Mouse (Mus musculus) hindbrain, embryonic 16.5 days (tissue): ENCODE data around the gene U2af1. TPM values are rescaled to one million over a fixed set of nuclear protein-coding genes. Genes with fewer than 3 reads are reported as not detected.
"Not testable (repeated sequence)": the region's sequence is repeated elsewhere in the genome, so short reads cannot be mapped to it uniquely, and the experiment has no call there.

Source experiments
- ATAC-seq: fragments of 200-750 bp; cut with Nextera tagmentation; 2 replicates; pipeline ENCODE4 v1.8.0; 2017; ENCODE audit warnings: moderate TSS enrichment, moderate library complexity
- H3K27ac ChIP-seq: fragments of 300-500 bp; sonication (generic); 2 replicates; pipeline ENCODE4 v1.5.1; 2014; ENCODE audit warnings: low read depth, mild to moderate bottlenecking, control low read depth, low read length, moderate library complexity
- H3K27me3 ChIP-seq: fragments of 300-500 bp; sonication (generic); replicated peaks from 2 replicates; pipeline ENCODE4 v1.6.1; 2014; ENCODE audit warnings: low read length; ENCODE audit not compliant: control insufficient read depth, insufficient read depth
- H3K36me3 ChIP-seq: fragments of 300-500 bp; sonication (generic); 2 replicates; pipeline ENCODE4 v1.6.1; 2014; ENCODE audit warnings: mild to moderate bottlenecking, low read length, moderate library complexity, mixed read lengths; ENCODE audit not compliant: control insufficient read depth, insufficient read depth
- H3K4me1 ChIP-seq: fragments of 300-500 bp; sonication (generic); 2 replicates; pipeline ENCODE4 v1.6.1; 2014; ENCODE audit warnings: low read depth, low read length; ENCODE audit not compliant: control insufficient read depth, insufficient read depth
- H3K4me2 ChIP-seq: fragments of 300-500 bp; sonication (generic); 2 replicates; pipeline ENCODE4 v1.6.1; 2014; ENCODE audit warnings: mild to moderate bottlenecking, low read length, control low read depth, moderate library complexity
- H3K4me3 ChIP-seq: fragments of 300-500 bp; sonication (generic); 2 replicates; pipeline ENCODE4 v1.5.1; 2014; ENCODE audit warnings: mild to moderate bottlenecking, low read length, control low read depth, moderate library complexity
- H3K9ac ChIP-seq: fragments of 300-500 bp; sonication (generic); 2 replicates; pipeline ENCODE4 v1.6.1; 2014; ENCODE audit warnings: low read depth, mild to moderate bottlenecking, control low read depth, low read length, moderate library complexity
- H3K9me3 ChIP-seq: fragments of 300-500 bp; sonication (generic); 2 replicates; pipeline ENCODE4 v1.6.1; 2014; ENCODE audit warnings: mild to moderate bottlenecking, low read length, moderate library complexity; ENCODE audit not compliant: control insufficient read depth
- WGBS: fragments of 180-500 bp; shearing (Covaris S2); extraction: QIAGEN DNeasy Blood & Tissue Kit; methylation state at CpG from one replicate; pipeline ENCODE4 v1.1.7; 2014; 5-methylcytosine and 5-hydroxymethylcytosine counted together
- polyA plus RNA-seq: library from polyadenylated mRNA; unstranded; fragments of >200 nt; fragmentation: Nextera tagmentation; extraction: Ambion mirVana; gene quantifications from 2 replicates; pipeline ENCODE4 v1.2.1, GENCODE M21; 2015

The U2af1 gene
- polyA plus RNA-seq, 1 experiment from 2014 or later, result 158 TPM

DNA sequence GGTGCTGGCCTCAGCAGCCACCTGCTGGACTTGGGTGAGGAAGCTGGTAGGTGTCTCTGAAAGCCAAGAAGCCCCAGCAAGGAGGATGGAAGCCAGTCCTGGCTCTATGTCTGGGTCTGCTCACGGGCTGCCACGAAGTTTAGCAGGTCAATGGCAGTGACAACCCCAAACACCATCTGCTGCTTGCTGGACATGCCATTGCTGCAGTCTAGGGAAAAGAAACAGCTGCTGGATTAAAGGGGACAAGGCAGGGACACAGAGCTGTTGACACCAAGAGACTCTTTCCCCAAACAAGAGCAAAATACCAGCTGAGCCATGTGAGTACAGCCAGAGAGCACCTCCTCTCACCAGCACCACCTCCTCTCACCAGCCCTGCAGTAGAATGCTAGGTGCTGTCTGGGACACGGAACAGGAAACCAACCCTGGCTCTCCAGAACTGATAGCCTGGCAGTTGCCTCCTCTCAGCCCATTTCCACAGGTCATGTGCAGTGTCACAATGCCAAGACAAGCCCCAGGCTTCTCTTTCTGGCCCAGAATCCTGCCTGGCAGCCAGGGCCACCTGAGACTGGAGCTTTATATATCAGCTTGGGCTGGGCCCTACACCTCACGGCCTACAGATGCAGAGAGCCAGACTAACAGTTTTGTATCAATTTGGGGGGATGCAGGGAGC is 45.5 kb downstream of the U2af1 start:
- H3K4me1 ChIP-seq, result no peaks in the 10 kb centered on the region
- no peak overlapping the region for H3K27ac ChIP-seq
- no peak overlapping the region for H3K4me3 ChIP-seq
- H3K4me2 ChIP-seq, result no peak overlapping the region
- no peak overlapping the region for H3K9ac ChIP-seq
- no peaks in the 10 kb centered on the region for H3K9me3 ChIP-seq
- ATAC-seq, result no peak
- no peaks in the 10 kb centered on the region for H3K27me3 ChIP-seq
- WGBS, result 76% methylated on average over 4 of the region's 4 CpGs
- no peaks in the 10 kb centered on the region; the same call in 1 of the 2 replicates for H3K36me3 ChIP-seq

DNA sequence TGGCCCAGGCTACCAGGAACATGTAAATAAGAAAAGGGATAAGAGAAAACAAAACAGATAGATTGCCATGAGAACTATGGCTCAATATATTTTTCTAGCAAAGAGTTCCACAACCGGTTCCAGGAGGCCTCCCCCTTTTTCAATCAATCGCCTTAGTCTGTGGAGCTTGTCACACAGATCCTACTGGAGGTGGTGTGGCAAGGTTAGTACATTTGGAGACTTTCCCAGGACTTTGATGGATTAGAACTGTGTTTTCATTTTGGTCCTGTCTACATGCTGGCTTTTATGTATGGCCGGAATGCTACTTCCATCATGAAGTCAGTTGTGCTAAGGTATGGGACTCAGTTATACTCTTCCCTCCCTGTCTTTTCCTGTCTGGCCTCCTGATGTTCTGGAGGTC is 48.8 kb downstream of the U2af1 start:
- WGBS, result 96% methylated on average over 3 of the region's 3 CpGs
- H3K9ac ChIP-seq, result no peak overlapping the region
- H3K27me3 ChIP-seq, result no peaks in the 10 kb centered on the region
- H3K4me2 ChIP-seq, result no peak overlapping the region
- no peak overlapping the region for H3K4me3 ChIP-seq
- H3K4me1 ChIP-seq, result no peaks in the 10 kb centered on the region
- no peaks in the 10 kb centered on the region for H3K9me3 ChIP-seq
- peaks cover 5% of the 10 kb centered on the region; the same call in 1 of the 2 replicates for H3K36me3 ChIP-seq
- ATAC-seq, result no peak
- H3K27ac ChIP-seq, result no peak overlapping the region

DNA sequence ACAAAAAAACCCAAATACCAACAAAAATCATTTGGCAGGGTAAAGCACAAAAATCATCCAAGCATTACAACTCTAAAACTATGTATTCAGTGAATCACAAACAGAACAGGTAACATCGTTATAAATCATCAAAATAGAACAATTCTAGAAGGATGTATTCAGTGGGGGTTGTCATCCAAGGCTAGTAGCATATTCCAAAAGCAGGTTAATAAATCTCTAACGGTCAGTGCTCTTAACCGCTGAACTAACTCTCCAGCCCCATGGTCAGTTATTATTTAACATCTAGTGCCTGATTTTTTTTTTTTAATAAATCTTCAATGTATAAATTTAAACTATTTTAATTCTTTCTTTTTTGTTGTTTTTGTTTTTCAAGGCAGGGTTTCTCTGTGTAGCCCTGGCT is 49.5 kb downstream of the U2af1 start:
- H3K27ac ChIP-seq, ATAC-seq, H3K27me3 ChIP-seq, H3K4me1 ChIP-seq, H3K4me3 ChIP-seq, H3K9ac ChIP-seq, H3K36me3 ChIP-seq, H3K4me2 ChIP-seq, H3K9me3 ChIP-seq: not testable (repeated sequence)
- WGBS, result 99% methylated on average over 3 of the region's 3 CpGs

DNA sequence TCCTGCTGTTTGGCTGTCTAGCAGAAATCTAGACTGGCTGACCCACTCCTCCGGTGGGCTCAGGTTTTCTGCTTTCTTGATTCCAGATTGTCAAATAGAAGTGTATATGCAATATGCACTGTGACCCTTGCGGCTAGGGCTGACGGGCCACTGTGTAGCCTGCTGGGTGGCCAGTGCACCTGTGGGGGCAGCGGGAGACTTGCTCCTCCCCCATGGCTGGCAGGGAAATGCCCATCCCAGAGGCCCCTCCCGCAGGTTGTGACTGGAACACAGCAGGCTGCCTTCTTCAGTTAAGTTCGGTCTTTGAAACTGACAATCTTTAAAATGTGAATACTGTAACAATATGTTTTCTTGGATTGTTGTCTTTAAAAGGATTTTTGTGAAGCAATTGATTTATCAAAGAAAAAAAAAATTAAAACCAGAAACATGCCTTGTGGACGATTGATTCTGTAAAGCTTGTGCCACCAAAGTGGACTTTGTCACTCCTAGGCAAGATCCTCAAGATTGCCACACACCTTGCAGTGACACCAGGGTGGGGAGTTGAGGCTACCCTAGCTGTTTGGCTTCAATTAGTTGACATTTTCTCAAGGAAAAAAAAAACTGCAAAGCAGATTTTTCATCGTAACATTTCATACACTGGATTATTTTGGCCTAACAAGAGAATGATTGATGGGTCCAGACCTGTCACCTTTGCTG is 51.3 kb downstream of the U2af1 start:
- Histone ChIP-seq H3K4me2 (no peak overlapping the region), H3K27me3 (no peaks in the 10 kb centered on the region), H3K27ac (no peak overlapping the region), H3K9me3 (no peaks in the 10 kb centered on the region), H3K9ac (no peak overlapping the region), H3K4me1 (no peaks in the 10 kb centered on the region), H3K4me3 (no peak overlapping the region), H3K36me3 (peaks cover 18% of the 10 kb centered on the region)
- 84% methylated on average over 8 of the region's 8 CpGs for WGBS
- ATAC-seq, result no peak

DNA sequence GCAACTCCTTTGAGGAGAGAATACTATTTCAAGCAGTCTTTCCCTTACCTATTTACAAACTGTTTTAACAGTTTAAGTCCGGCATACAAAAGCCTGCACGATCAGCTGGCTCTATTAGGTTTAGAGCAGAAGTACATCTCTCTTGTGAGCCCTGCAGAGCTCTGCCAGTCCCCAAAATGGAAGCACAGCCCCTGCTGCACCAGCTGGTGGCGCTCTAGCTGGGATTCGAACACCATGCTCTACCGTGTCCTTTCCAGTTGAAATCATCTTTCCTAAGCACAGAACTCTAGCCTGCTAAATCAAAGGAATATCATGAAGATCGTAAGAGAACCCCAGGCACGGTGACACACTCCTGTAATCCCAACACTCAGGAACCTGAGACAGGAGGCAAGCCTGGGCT is 52.3 kb downstream of the U2af1 start:
- peaks cover 23% of the 10 kb centered on the region for H3K36me3 ChIP-seq
- 77% methylated on average over 7 of the region's 7 CpGs for WGBS

DNA sequence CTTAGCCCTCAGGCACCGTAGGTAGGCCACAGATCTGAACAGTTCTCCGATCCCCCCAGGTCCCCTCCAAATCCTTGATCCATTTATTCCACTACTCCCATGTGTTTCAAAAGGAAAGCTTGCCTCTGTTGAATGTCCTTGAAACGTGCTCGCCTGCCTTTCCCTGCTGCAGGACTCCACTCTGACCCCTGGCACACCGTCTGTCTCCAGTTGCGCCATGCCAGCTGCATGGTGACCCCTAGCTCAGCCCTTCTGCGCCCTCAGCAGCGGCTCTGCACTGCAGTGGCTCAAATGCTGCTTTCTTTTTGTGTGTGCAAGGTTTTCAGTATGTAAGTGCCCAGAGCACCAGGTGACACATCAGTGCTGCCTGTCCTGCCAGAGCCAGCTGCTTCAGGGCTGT is 60.1 kb downstream of the U2af1 start:
- Histone ChIP-seq H3K9ac (no peak overlapping the region), H3K4me2 (no peak overlapping the region), H3K27ac (no peak overlapping the region), H3K4me1 (no peaks in the 10 kb centered on the region), H3K4me3 (no peak overlapping the region), H3K27me3 (no peaks in the 10 kb centered on the region), H3K9me3 (no peaks in the 10 kb centered on the region), H3K36me3 (peaks cover 14% of the 10 kb centered on the region; the same call in 1 of the 2 replicates)
- no peak for ATAC-seq
- WGBS, result 90% methylated on average over 8 of the region's 8 CpGs

More for the DNA sequence above, 52.3 kb downstream of the U2af1 start:
- Histone ChIP-seq H3K9ac (no peak overlapping the region), H3K27ac (no peak overlapping the region), H3K4me3 (no peak overlapping the region), H3K9me3 (no peaks in the 10 kb centered on the region), H3K4me2 (no peak overlapping the region), H3K27me3 (no peaks in the 10 kb centered on the region), H3K4me1 (no peaks in the 10 kb centered on the region)
- ATAC-seq, result no peak

DNA sequence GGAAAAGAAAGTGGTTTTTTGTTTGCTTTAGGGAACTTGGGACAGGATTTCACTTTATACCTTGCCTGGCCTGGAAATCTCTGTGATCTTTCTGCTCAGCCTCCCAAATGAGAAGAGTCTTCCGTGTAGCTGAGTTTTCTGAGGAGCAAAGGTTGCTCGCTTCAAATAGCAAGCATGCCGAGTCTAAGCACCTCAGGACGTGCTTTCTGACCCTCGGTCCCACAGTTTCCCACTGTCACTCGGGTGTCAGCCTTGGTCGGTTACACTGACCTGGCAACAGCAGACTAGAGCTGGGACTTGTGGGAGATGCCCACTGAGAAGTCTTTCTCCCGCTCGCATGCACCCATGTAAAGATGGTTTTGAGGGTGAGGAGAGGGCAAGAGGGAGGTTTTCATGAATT is 60.7 kb downstream of the U2af1 start:
- H3K4me3 ChIP-seq, result no peak overlapping the region
- WGBS, result 94% methylated on average over 9 of the region's 9 CpGs
- peaks cover 11% of the 10 kb centered on the region; the same call in 1 of the 2 replicates for H3K36me3 ChIP-seq
- H3K27me3 ChIP-seq, result no peaks in the 10 kb centered on the region
- ATAC-seq, result no peak
- H3K9me3 ChIP-seq, result no peaks in the 10 kb centered on the region
- no peaks in the 10 kb centered on the region for H3K4me1 ChIP-seq
- no peak overlapping the region for H3K27ac ChIP-seq
- H3K4me2 ChIP-seq, result no peak overlapping the region
- H3K9ac ChIP-seq, result no peak overlapping the region

Other genes starting within 250 kb of the U2af1 start
- 38.1 and 41.2 TPM in 2 replicates for gene Wdr4, start 138.9 kb downstream of the U2af1 start, polyA plus RNA-seq
- gene Ndufv3, start 138.8 kb downstream of the U2af1 start, polyA plus RNA-seq, result 431 and 478 TPM in 2 replicates
- gene Pknox1, start 94.2 kb downstream of the U2af1 start, polyA plus RNA-seq, result 33.0 and 35.1 TPM in 2 replicates
- gene Cbs, start 21.7 kb downstream of the U2af1 start, polyA plus RNA-seq, result 12.4 and 17.1 TPM in 2 replicates
- gene Cryaa, start 18.9 kb upstream of the U2af1 start, polyA plus RNA-seq, result 0.46 and 0.80 TPM in 2 replicates
- gene Sik1, start 196.9 kb upstream of the U2af1 start, polyA plus RNA-seq, result 16.2 and 17.4 TPM in 2 replicates